Mouse (Mus musculus): ENCODE measurements around the gene Gm20388.

Gm20388 gene

GRCm38 (mm10) chr8:120626461-120626860, 715.8 kb downstream of the Gm20388 start:
- no peak for DNase-seq (ENCODE audit: low spot score in 2 of 2)

GRCm38 (mm10) chr8:120627298-120627697, 716.7 kb downstream of the Gm20388 start:
- DNase-seq (ENCODE audit: low spot score in 2 of 2): peak; percentile 31 to 38

GRCm38 (mm10) chr8:120630031-120630430, 719.4 kb downstream of the Gm20388 start:
- DNase-seq (ENCODE audit: low spot score in 2 of 2): no peak

- DNase-seq (ENCODE audit: low spot score in 2 of 2): no peak
Observed at GRCm38 (mm10) chr8:120630848-120631247, 720.2 kb downstream of the Gm20388 start.

- DNase-seq (ENCODE audit: low spot score in 2 of 2): peak in 1 of 2 experiments; percentile 28
Observed at GRCm38 (mm10) chr8:120631441-120632375, 721.1 kb downstream of the Gm20388 start.

GRCm38 (mm10) chr8:120632969-120633664, 722.5 kb downstream of the Gm20388 start:
- no peak for DNase-seq (ENCODE audit: low spot score in 2 of 2)

GRCm38 (mm10) chr8:120633665-120634271, 723.1 kb downstream of the Gm20388 start:
- no peak for DNase-seq (ENCODE audit: low spot score in 2 of 2)

- peak in 1 of 2 experiments; percentile 35 for DNase-seq (ENCODE audit: low spot score in 2 of 2)
Observed at GRCm38 (mm10) chr8:120634329-120634839, 723.7 kb downstream of the Gm20388 start.

- no peak for DNase-seq (ENCODE audit: low spot score in 2 of 2)
Observed at GRCm38 (mm10) chr8:120641245-120641644, 730.6 kb downstream of the Gm20388 start.

- DNase-seq (ENCODE audit: low spot score in 2 of 2): no peak
Observed at GRCm38 (mm10) chr8:120642031-120642662, 731.5 kb downstream of the Gm20388 start.

GRCm38 (mm10) chr8:120644663-120645062, 734.0 kb downstream of the Gm20388 start:
- peak in 1 of 2 experiments; percentile 75 for DNase-seq (ENCODE audit: low spot score in 2 of 2)

GRCm38 (mm10) chr8:120647532-120647931, 736.9 kb downstream of the Gm20388 start, which contains the start of gene 1190005I06Rik:
TSS of gene 1190005I06Rik (minus strand) at chr8:120647632.
- no peak for DNase-seq (ENCODE audit: low spot score in 2 of 2)

- DNase-seq (ENCODE audit: low spot score in 2 of 2): no peak
Observed at GRCm38 (mm10) chr8:120656322-120657052, 745.8 kb downstream of the Gm20388 start.

- DNase-seq (ENCODE audit: low spot score in 2 of 2): no peak
Observed at GRCm38 (mm10) chr8:120657415-120657814, 746.8 kb downstream of the Gm20388 start.

GRCm38 (mm10) chr8:120664566-120664965, 753.9 kb downstream of the Gm20388 start:
- DNase-seq (ENCODE audit: low spot score in 2 of 2): no peak

- no peak for DNase-seq (ENCODE audit: low spot score in 2 of 2)
Observed at GRCm38 (mm10) chr8:120665726-120666455, 755.2 kb downstream of the Gm20388 start.

- no peak for DNase-seq (ENCODE audit: low spot score in 2 of 2)
Observed at GRCm38 (mm10) chr8:120666807-120667470, 756.3 kb downstream of the Gm20388 start.

GRCm38 (mm10) chr8:120667561-120668373, 757.1 kb downstream of the Gm20388 start, which contains the start of the genes Gm27021 and Cox4i1:
TSS of gene Gm27021 (minus strand) at chr8:120668079.
TSS of gene Cox4i1 (plus strand) at chr8:120668222.
- peak; percentile 77 to 84 for DNase-seq (ENCODE audit: low spot score in 2 of 2)

Measured in left cerebral cortex, adult 9 months (tissue).